Mouse (Mus musculus) spleen, postnatal 14 days (tissue): ENCODE results near the gene Tcf20.
A peak's percentile ranks its signal among the peaks of the same experiment; 100 is the strongest.

Experiments used
- DNase-seq, 2 experiments: peaks; one replicate each; pipeline ENCODE4 v3.0.0; 2021 to 2022; ENCODE audit warnings: low spot score in 2 of 2

Gene Tcf20

GRCm38 (mm10) chr15:82923531-82923930, 64.1 kb downstream of the Tcf20 start:
- no peak for DNase-seq

- no peak for DNase-seq
Observed at GRCm38 (mm10) chr15:82922755-82923154, 64.9 kb downstream of the Tcf20 start.

- peak in 1 of 2 experiments; percentile 32 for DNase-seq
Observed at GRCm38 (mm10) chr15:82922052-82922451, 65.6 kb downstream of the Tcf20 start.

- no peak for DNase-seq
Observed at GRCm38 (mm10) chr15:82921559-82921958, 66.1 kb downstream of the Tcf20 start.

- DNase-seq = no peak
Observed at GRCm38 (mm10) chr15:82920895-82921515, 66.7 kb downstream of the Tcf20 start.

GRCm38 (mm10) chr15:82917965-82918364, 69.7 kb downstream of the Tcf20 start:
- no peak for DNase-seq

GRCm38 (mm10) chr15:82917207-82917844, 70.3 kb downstream of the Tcf20 start:
- DNase-seq = no peak

GRCm38 (mm10) chr15:82914455-82914854, 73.2 kb downstream of the Tcf20 start:
- no peak for DNase-seq

GRCm38 (mm10) chr15:82911965-82912337, 75.7 kb downstream of the Tcf20 start:
- no peak for DNase-seq

GRCm38 (mm10) chr15:82911001-82911964, 76.4 kb downstream of the Tcf20 start:
- no peak for DNase-seq

GRCm38 (mm10) chr15:82910596-82910995, 77.1 kb downstream of the Tcf20 start:
- no peak for DNase-seq

GRCm38 (mm10) chr15:82909791-82910190, 77.9 kb downstream of the Tcf20 start:
- no peak for DNase-seq

GRCm38 (mm10) chr15:82908521-82908920, 79.2 kb downstream of the Tcf20 start:
- DNase-seq = no peak

GRCm38 (mm10) chr15:82907306-82907705, 80.4 kb downstream of the Tcf20 start:
- peak in 1 of 2 experiments; percentile 6 for DNase-seq

GRCm38 (mm10) chr15:82906574-82907061, 81.1 kb downstream of the Tcf20 start:
- DNase-seq = peak in 1 of 2 experiments; percentile 5

- peak in 1 of 2 experiments; percentile 6 for DNase-seq
Observed at GRCm38 (mm10) chr15:82905431-82906395, 82.0 kb downstream of the Tcf20 start.

- no peak for DNase-seq
Observed at GRCm38 (mm10) chr15:82904526-82904925, 83.1 kb downstream of the Tcf20 start.

GRCm38 (mm10) chr15:82902521-82902920, 85.2 kb downstream of the Tcf20 start:
- DNase-seq = no peak

GRCm38 (mm10) chr15:82901306-82901705, 86.4 kb downstream of the Tcf20 start:
- peak in 1 of 2 experiments; percentile 5 for DNase-seq

- DNase-seq = no peak
Observed at GRCm38 (mm10) chr15:82900331-82900730, 87.3 kb downstream of the Tcf20 start.
